Mouse (Mus musculus): ENCODE data around the gene Acap1.

- TF ChIP-seq CTCF (IDR thresholded peaks at IDR 0.05; ENCODE audit: low read depth) (no peak), EP300 (optimal IDR thresholded peaks at IDR 0.05) (no peak)
These were observed 11.7 kb downstream of the Acap1 start for GRCm38 (mm10) chr11:69883527-69884151.

Measured in stomach, postnatal 0 days (tissue).